Mouse (Mus musculus) limb, embryonic 14.5 days (tissue): Measurements from ENCODE around the gene Gm45062. TPM values are rescaled to one million over a fixed set of nuclear protein-coding genes. Genes with fewer than 3 reads are reported as not detected.

ENCODE experiments used
- ATAC-seq: fragments of 200-750 bp; cut with Nextera tagmentation; 2 replicates; pipeline ENCODE4 v1.8.0; 2017; ENCODE audit warnings: low read depth, moderate number of reproducible peaks, moderate TSS enrichment; ENCODE audit not compliant: low FRiP score
- DNase-seq: peaks from one replicate; pipeline ENCODE4 v3.0.0-alpha.2; 2015; ENCODE audit warnings: low spot score
- H3K27ac ChIP-seq: fragments of 300-500 bp; sonication (generic); replicated peaks from 2 replicates; pipeline ENCODE4 v1.5.1; 2014; ENCODE audit warnings: low read depth, mild to moderate bottlenecking, low read length, moderate library complexity, mixed read lengths
- H3K27me3 ChIP-seq: fragments of 300-500 bp; sonication (generic); 2 replicates; pipeline ENCODE4 v1.6.1; 2014; ENCODE audit warnings: low read length, mixed read lengths; ENCODE audit not compliant: control insufficient read depth, insufficient read depth
- H3K36me3 ChIP-seq: fragments of 300-500 bp; sonication (generic); 2 replicates; pipeline ENCODE4 v1.6.1; 2014; ENCODE audit warnings: mild to moderate bottlenecking, low read length, moderate library complexity, mixed read lengths; ENCODE audit not compliant: control insufficient read depth, insufficient read depth
- H3K4me1 ChIP-seq: fragments of 300-500 bp; sonication (generic); 2 replicates; pipeline ENCODE4 v1.6.1; 2014; ENCODE audit warnings: antibody characterized with exemption, low read length, mixed read lengths; ENCODE audit not compliant: control insufficient read depth, insufficient read depth
- H3K4me2 ChIP-seq: fragments of 300-500 bp; sonication (generic); replicated peaks from 2 replicates; pipeline ENCODE4 v1.6.1; 2014; ENCODE audit warnings: low read depth, mild to moderate bottlenecking, low read length, moderate library complexity; ENCODE audit not compliant: severe bottlenecking
- H3K4me3 ChIP-seq: fragments of 300-500 bp; sonication (generic); replicated peaks from 2 replicates; pipeline ENCODE4 v1.5.1; 2014; ENCODE audit warnings: low read length
- H3K9ac ChIP-seq: fragments of 300-500 bp; sonication (generic); 2 replicates; pipeline ENCODE4 v1.6.1; 2014; ENCODE audit warnings: mild to moderate bottlenecking, low read depth, low read length, moderate library complexity; ENCODE audit not compliant: severe bottlenecking
- H3K9me3 ChIP-seq: fragments of 300-500 bp; sonication (generic); 2 replicates; pipeline ENCODE4 v1.6.1; 2016; ENCODE audit warnings: low read length; ENCODE audit not compliant: control insufficient read depth
- POLR2A ChIP-seq: fragments of 200-500 bp; IDR thresholded peaks from 2 replicates; pipeline ENCODE4 v1.8.0; 2012; ENCODE audit warnings: inconsistent platforms, mild to moderate bottlenecking, moderate library complexity, borderline replicate concordance; ENCODE audit not compliant: insufficient read depth, insufficient read length; ENCODE audit errors: extremely low read depth
- WGBS: fragments of 180-500 bp; shearing (Covaris S2); extraction: QIAGEN DNeasy Blood & Tissue Kit; methylation state at CpG from one replicate; pipeline ENCODE4 v1.1.7; 2014; 5-methylcytosine and 5-hydroxymethylcytosine counted together
- polyA plus RNA-seq, 2 experiments: library from polyadenylated mRNA; depleted of rRNA in 1 of 2; stranded (reverse) in 1 of 2; unstranded in 1 of 2; fragments of >200 nt; fragmentation: Nextera tagmentation in 1 of 2; extraction: Ambion mirVana in 1 of 2; gene quantifications; 2 replicates each; pipeline versions ENCODE4 v1.2.1 to v1.2.3; 2012 to 2014

Gm45062 gene
- polyA plus RNA-seq, 2 experiments, result 8.7 to 14.7 TPM

GRCm38 (mm10) chr6:8582377-8582776, 323.1 kb downstream of the Gm45062 start:
- TF ChIP-seq POLR2A, result no peak
- DNase-seq, result no peak
- Histone ChIP-seq H3K4me1 (no peaks in the 10 kb centered on the region), H3K4me3 (no peak overlapping the region), H3K36me3 (peaks cover 15% of the 10 kb centered on the region), H3K9me3 (no peaks in the 10 kb centered on the region), H3K27me3 (no peaks in the 10 kb centered on the region), H3K27ac (no peak overlapping the region), H3K9ac (no peak overlapping the region), H3K4me2 (no peak overlapping the region)
- WGBS, result 97% methylated on average over 9 of the region's 9 CpGs
- ATAC-seq, result no peak

DNA sequence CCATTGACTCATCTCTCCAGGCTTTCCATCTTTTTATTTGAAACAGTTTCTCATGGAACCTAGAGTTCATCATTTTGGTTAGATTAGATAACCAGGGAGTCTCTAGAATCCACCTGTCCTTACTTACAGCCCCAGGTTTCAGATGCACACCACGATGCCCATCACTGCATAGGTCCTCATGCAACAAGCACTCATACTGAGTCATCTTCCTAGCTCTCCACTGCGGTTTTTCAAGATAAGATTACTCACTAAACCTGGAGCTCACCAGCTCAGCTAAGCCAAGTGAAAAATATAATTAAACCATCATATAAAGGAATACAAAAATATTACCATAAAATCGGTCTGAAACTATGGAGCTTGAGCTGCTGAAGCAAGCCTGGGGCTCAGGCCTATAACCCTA, 324.6 kb downstream of the Gm45062 start:
- no peak overlapping the region for H3K4me2 ChIP-seq
- TF ChIP-seq POLR2A, result no peak
- no peaks in the 10 kb centered on the region for H3K4me1 ChIP-seq
- H3K9ac ChIP-seq, result no peak overlapping the region
- WGBS, result 91% methylated on average over 3 of the region's 3 CpGs
- no peak for DNase-seq
- no peak for ATAC-seq
- no peaks in the 10 kb centered on the region for H3K27me3 ChIP-seq
- no peaks in the 10 kb centered on the region for H3K9me3 ChIP-seq
- H3K27ac ChIP-seq, result no peak overlapping the region
- peaks cover 15% of the 10 kb centered on the region for H3K36me3 ChIP-seq
- H3K4me3 ChIP-seq, result no peak overlapping the region

- no peak overlapping the region for H3K4me3 ChIP-seq
- no peak overlapping the region for H3K4me2 ChIP-seq
- TF ChIP-seq POLR2A, result no peak
- H3K4me1 ChIP-seq, result no peaks in the 10 kb centered on the region
- no peak for DNase-seq
- 88% methylated on average over 9 of the region's 9 CpGs for WGBS
- no peak overlapping the region for H3K27ac ChIP-seq
- 0 out of 2 replicates have a peak, but pooled peaks cover 13% of the 10 kb centered on the region for H3K36me3 ChIP-seq
- no peak for ATAC-seq
- H3K9ac ChIP-seq, result no peak overlapping the region
- H3K9me3 ChIP-seq, result no peaks in the 10 kb centered on the region
- H3K27me3 ChIP-seq, result no peaks in the 10 kb centered on the region
Observed at GRCm38 (mm10) chr6:8591665-8592064, 332.4 kb downstream of the Gm45062 start.

GRCm38 (mm10) chr6:8617369-8617768, 358.1 kb downstream of the Gm45062 start:
- Histone ChIP-seq H3K9ac (no peak overlapping the region), H3K27ac (no peak overlapping the region), H3K27me3 (no peaks in the 10 kb centered on the region), H3K4me1 (no peaks in the 10 kb centered on the region), H3K36me3 (no peaks in the 10 kb centered on the region), H3K9me3 (no peaks in the 10 kb centered on the region), H3K4me3 (no peak overlapping the region), H3K4me2 (no peak overlapping the region)
- WGBS, result 69% methylated on average over 2 of the region's 2 CpGs
- DNase-seq, result no peak
- no peak for ATAC-seq
- TF ChIP-seq POLR2A, result no peak

- 74% methylated on average over 4 of the region's 4 CpGs for WGBS
Observed at GRCm38 (mm10) chr6:8619582-8620350, 360.5 kb downstream of the Gm45062 start.

More at GRCm38 (mm10) chr6:8619582-8620350, 360.5 kb downstream of the Gm45062 start:
- no peaks in the 10 kb centered on the region for H3K9me3 ChIP-seq
- no peaks in the 10 kb centered on the region for H3K27me3 ChIP-seq
- TF ChIP-seq POLR2A, result no peak
- H3K27ac ChIP-seq, result no peak overlapping the region
- DNase-seq (no peak), ATAC-seq (no peak)
- no peak overlapping the region for H3K9ac ChIP-seq
- no peak overlapping the region for H3K4me3 ChIP-seq
- no peaks in the 10 kb centered on the region for H3K36me3 ChIP-seq
- H3K4me1 ChIP-seq, result no peaks in the 10 kb centered on the region
- no peak overlapping the region for H3K4me2 ChIP-seq
